Mouse (Mus musculus) erythroblast, embryonic 14.5 days (primary cell): Measurements from ENCODE around the gene Pck2. TPM values are rescaled to one million over a fixed set of nuclear protein-coding genes. Genes with fewer than 3 reads are reported as not detected.

Experiments used
- H3K27me3 ChIP-seq: 2 replicates; pipeline ENCODE4 v1.6.1; 2012; ENCODE audit warnings: inconsistent platforms; ENCODE audit not compliant: control insufficient read depth
- H3K36me3 ChIP-seq: 2 replicates; pipeline ENCODE4 v1.6.1; 2012; ENCODE audit warnings: mild to moderate bottlenecking, inconsistent platforms; ENCODE audit not compliant: control insufficient read depth
- H3K4me1 ChIP-seq: 2 replicates; pipeline ENCODE4 v1.6.1; 2012; ENCODE audit warnings: inconsistent platforms; ENCODE audit not compliant: control insufficient read depth
- H3K4me3 ChIP-seq: replicated peaks from 2 replicates; pipeline ENCODE3; 2012; ENCODE audit warnings: moderate library complexity, mild to moderate bottlenecking, inconsistent platforms
- H3K9me3 ChIP-seq: 2 replicates; pipeline ENCODE4 v1.6.1; 2012; ENCODE audit warnings: low read length, inconsistent platforms, mixed read lengths; ENCODE audit not compliant: control insufficient read depth
- GATA1 ChIP-seq: IDR thresholded peaks from 2 replicates; pipeline ENCODE4 v1.6.1; 2012; ENCODE audit warnings: low read length, inconsistent platforms, mixed read lengths
- TAL1 ChIP-seq: IDR thresholded peaks from 3 replicates; pipeline ENCODE4 v1.6.1; 2012; ENCODE audit warnings: low read length, inconsistent platforms, mixed read lengths
- polyA plus RNA-seq: library from polyadenylated mRNA; stranded (reverse); fragments of >175 nt; gene quantifications from 2 replicates; pipeline ENCODE4 v1.2.3, GENCODE M21; 2012

Gene Pck2
- polyA plus RNA-seq, 1 experiment: 6.1 TPM

- Histone ChIP-seq H3K9me3 (no peaks in the 10 kb centered on the region), H3K27me3 (no peaks in the 10 kb centered on the region), H3K4me1 (peaks cover 52% of the 10 kb centered on the region), H3K4me3 (peak overlapping the region; percentile 68), H3K36me3 (peaks cover 57% of the 10 kb centered on the region)
- TF ChIP-seq TAL1 (no peak), GATA1 (no peak)
These were observed 21.8 kb downstream of the Pck2 start for GRCm38 (mm10) chr14:55561860-55562259.

- Histone ChIP-seq H3K4me1 (peaks cover 38% of the 10 kb centered on the region), H3K9me3 (no peaks in the 10 kb centered on the region), H3K27me3 (no peaks in the 10 kb centered on the region), H3K4me3 (no peak overlapping the region), H3K36me3 (peaks cover 70% of the 10 kb centered on the region)
- TF ChIP-seq TAL1 (no peak), GATA1 (no peak)
These were observed 23.2 kb downstream of the Pck2 start for GRCm38 (mm10) chr14:55563249-55563648.

GRCm38 (mm10) chr14:55565748-55566147, 25.7 kb downstream of the Pck2 start:
- Histone ChIP-seq H3K4me1 (peaks cover 26% of the 10 kb centered on the region), H3K9me3 (no peaks in the 10 kb centered on the region), H3K36me3 (peaks cover 93% of the 10 kb centered on the region), H3K4me3 (no peak overlapping the region), H3K27me3 (no peaks in the 10 kb centered on the region)
- TF ChIP-seq TAL1 (no peak), GATA1 (no peak)

GRCm38 (mm10) chr14:55567496-55567895, 27.4 kb downstream of the Pck2 start:
- Histone ChIP-seq H3K36me3 (peaks cover 81% of the 10 kb centered on the region), H3K4me1 (peaks cover 21% of the 10 kb centered on the region), H3K27me3 (no peaks in the 10 kb centered on the region), H3K9me3 (no peaks in the 10 kb centered on the region), H3K4me3 (no peak overlapping the region)
- TF ChIP-seq TAL1 (no peak), GATA1 (no peak)

GRCm38 (mm10) chr14:55570588-55570987, 30.5 kb downstream of the Pck2 start:
- no peaks in the 10 kb centered on the region for H3K9me3 ChIP-seq
- H3K27me3 ChIP-seq: no peaks in the 10 kb centered on the region
- no peak overlapping the region for H3K4me3 ChIP-seq
- peaks cover 13% of the 10 kb centered on the region for H3K4me1 ChIP-seq
- peaks cover 50% of the 10 kb centered on the region for H3K36me3 ChIP-seq
- TF ChIP-seq GATA1: no peak
- TF ChIP-seq TAL1: no peak

- Histone ChIP-seq H3K36me3 (peaks cover 38% of the 10 kb centered on the region), H3K4me1 (peaks cover 20% of the 10 kb centered on the region), H3K27me3 (no peaks in the 10 kb centered on the region), H3K4me3 (no peak overlapping the region), H3K9me3 (no peaks in the 10 kb centered on the region)
- TF ChIP-seq TAL1 (no peak), GATA1 (no peak)
These were observed 31.7 kb downstream of the Pck2 start for GRCm38 (mm10) chr14:55571760-55572159.

- no peak within 1 kb of the TSS for H3K4me3 ChIP-seq
- H3K36me3 ChIP-seq: peaks cover 10% of the 10 kb centered on the region
- no peaks in the 10 kb centered on the region for H3K27me3 ChIP-seq
- peaks cover 46% of the 10 kb centered on the region for H3K4me1 ChIP-seq
- no peak for TF ChIP-seq GATA1
- no peak for TF ChIP-seq TAL1
- no peaks in the 10 kb centered on the region for H3K9me3 ChIP-seq
These were observed 35.2 kb downstream of the Pck2 start, which contains the start of gene Fitm1 for GRCm38 (mm10) chr14:55575302-55575701. TSS of gene Fitm1 (plus strand) at chr14:55575617.

- H3K4me1 ChIP-seq: peaks cover 48% of the 10 kb centered on the region
These were observed 35.6 kb downstream of the Pck2 start for GRCm38 (mm10) chr14:55575711-55576110.

GRCm38 (mm10) chr14:55576376-55576775, 36.3 kb downstream of the Pck2 start:
- H3K9me3 ChIP-seq: no peaks in the 10 kb centered on the region
- TF ChIP-seq GATA1: no peak
- TF ChIP-seq TAL1: no peak
- no peaks in the 10 kb centered on the region for H3K27me3 ChIP-seq
- peaks cover 48% of the 10 kb centered on the region for H3K4me1 ChIP-seq
- no peak overlapping the region for H3K4me3 ChIP-seq
- H3K36me3 ChIP-seq: peaks cover 17% of the 10 kb centered on the region

More at GRCm38 (mm10) chr14:55575711-55576110, 35.6 kb downstream of the Pck2 start:
- Histone ChIP-seq H3K4me3 (no peak overlapping the region), H3K27me3 (no peaks in the 10 kb centered on the region), H3K9me3 (no peaks in the 10 kb centered on the region), H3K36me3 (peaks cover 11% of the 10 kb centered on the region)
- TF ChIP-seq TAL1: no peak
- no peak for TF ChIP-seq GATA1
